Comparison of ENCODE assay signal across 12 mouse cellular contexts in genomic region chr2:129549537-129550135, GRCm38 (mm10). TPM values are rescaled to one million over a fixed set of nuclear protein-coding genes. Genes with fewer than 3 reads are reported as not detected.
A peak's percentile ranks its signal among the peaks of the same experiment; 100 is the strongest.
DNase-seq lines count a peak whose midpoint lies in the region; ATAC-seq and TF ChIP-seq lines count a peak whose summit lies in the region.
"Had no signal": no experiment of that assay in that cellular context is flagged by ENCODE, and none has a peak within 500 bp of the region (broad histone marks: within the 10 kb centered on the region; RNA-seq: fewer than 3 reads in every experiment).

No protein-coding gene starts in this region.

- DNase-seq in cerebellum, adult 18-20 months, result peak; percentile 56 to 60
- DNase-seq in cerebellum, adult 11 months, result no peak
- DNase-seq in layer of hippocampus, adult 2 months (ENCODE audit: low spot score in 2 of 2), result no peak
- no peak for DNase-seq in layer of hippocampus, postnatal 14 days (ENCODE audit: low spot score in 2 of 2)
- peak; percentile 22 to 32 for DNase-seq in spleen, postnatal 36 days (ENCODE audit: low spot score in 2 of 2)
- DNase-seq in spleen, postnatal 4 days (ENCODE audit: low spot score in 2 of 2), result no peak
- no peak for DNase-seq in thymus, adult 18-20 months
- DNase-seq: heart, postnatal 14 days; liver had no signal

- no peak for TF ChIP-seq CTCF in layer of hippocampus, adult 2 months (conservative IDR thresholded peaks at IDR 0.05)

- H3K4me3 ChIP-seq in layer of hippocampus, adult 2 months, result no peak overlapping the region
- H3K4me3 ChIP-seq: kidney, embryonic 15.5 days; midbrain, embryonic 12.5 days had no signal

- H3K27ac ChIP-seq in layer of hippocampus, adult 2 months, result 0 out of 2 replicates have a peak overlapping the region, but pooled peaks have one; percentile 32
- H3K27ac ChIP-seq: kidney, embryonic 15.5 days; midbrain, embryonic 12.5 days had no signal

- peak; percentile 52 for ATAC-seq in monocyte, adult 5-6 weeks (replicated peaks; ENCODE audit: insufficient number of reproducible peaks, low FRiP score, low TSS enrichment, poor library complexity, severe bottlenecking)

RNA-seq across cellular contexts. Expression of gene F830045P16Rik, which starts 13.2 kb away (rescaled TPM):
- under 1 TPM; 0.38 to 0.54 TPM for total RNA-seq in layer of hippocampus, adult 2 months (2021)
- under 1 TPM; 0.32 to 0.38 TPM for total RNA-seq in layer of hippocampus, postnatal 14 days (2021)
- total RNA-seq in monocyte, adult 5-6 weeks (2017), result 0.67 TPM in 1 of 3 replicates, not detected in the others

RNA-seq across cellular contexts. Expression of gene Sirpa, which starts 43.0 kb away (rescaled TPM):
- 100 to 1,000 TPM; 279 to 289 TPM for total RNA-seq in layer of hippocampus, adult 2 months (2021)
- 100 to 1,000 TPM; 255 to 279 TPM for total RNA-seq in layer of hippocampus, postnatal 14 days (2021)
- total RNA-seq in monocyte, adult 5-6 weeks (2017), result 334 to 497 TPM (median 494 TPM) in 3 replicates

Comparison
In these comparisons a context has a peak if more than half of its experiments do, and no peak if none do; other contexts are left out.
1. DNase-seq: peak in cerebellum, adult 18-20 months (2 of 2) and spleen, postnatal 36 days (2 of 2); none in cerebellum, adult 11 months (single experiment), layer of hippocampus, adult 2 months (0 of 2), layer of hippocampus, postnatal 14 days (0 of 2), spleen, postnatal 4 days (0 of 2) and thymus, adult 18-20 months (0 of 2).